Mouse (Mus musculus) left cerebral cortex, adult 9 months (tissue): Measurements from ENCODE around the gene Zic3.

Experiments
- DNase-seq, 2 experiments: peaks; one replicate each; pipeline ENCODE4 v3.0.0; 2022; ENCODE audit warnings: low spot score in 2 of 2

Gene Zic3

DNA sequence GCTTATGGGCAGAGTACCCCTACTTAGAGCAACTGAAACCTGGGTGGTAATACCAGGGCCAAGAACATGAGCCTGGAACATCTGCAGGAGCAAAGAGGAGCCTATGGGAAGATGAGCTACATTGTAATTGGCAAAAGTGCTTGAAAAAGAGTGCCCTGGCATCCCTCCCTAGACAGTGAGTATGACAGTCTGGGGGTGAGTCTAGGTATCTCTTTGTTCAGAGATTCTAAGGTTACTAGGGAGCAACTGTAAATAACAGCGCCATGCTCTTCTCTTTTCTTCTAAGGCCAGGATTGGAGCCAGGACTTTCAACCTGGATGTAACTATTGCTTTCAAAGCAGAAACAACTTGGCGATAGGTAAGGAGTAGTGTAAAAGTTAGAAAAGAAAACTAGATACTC lies at the start of gene Zic3:
TSS of gene Zic3 (plus strand) at position 301 of the 400 bp plus-strand sequence.
- DNase-seq, result no peak

DNA sequence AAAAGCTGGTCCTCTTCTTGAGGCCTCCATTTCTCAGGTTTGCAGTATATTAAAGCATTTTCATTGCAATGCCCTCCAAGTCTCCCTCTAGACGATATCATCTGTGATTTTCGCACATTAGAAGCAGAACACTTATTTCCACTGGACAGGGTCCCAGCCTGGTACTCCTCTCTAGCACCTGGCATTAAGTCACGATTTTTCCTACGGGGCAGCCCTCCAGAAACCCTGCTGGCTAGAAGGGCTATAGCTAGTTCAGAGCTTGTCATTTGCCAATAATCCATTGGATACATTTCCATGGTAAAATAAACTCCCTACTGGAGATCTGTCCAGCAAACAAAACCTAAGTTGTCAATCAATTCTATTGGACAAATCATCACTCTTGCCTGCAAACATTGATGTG lies 40.1 kb upstream of the Zic3 start:
- no peak for DNase-seq

DNA sequence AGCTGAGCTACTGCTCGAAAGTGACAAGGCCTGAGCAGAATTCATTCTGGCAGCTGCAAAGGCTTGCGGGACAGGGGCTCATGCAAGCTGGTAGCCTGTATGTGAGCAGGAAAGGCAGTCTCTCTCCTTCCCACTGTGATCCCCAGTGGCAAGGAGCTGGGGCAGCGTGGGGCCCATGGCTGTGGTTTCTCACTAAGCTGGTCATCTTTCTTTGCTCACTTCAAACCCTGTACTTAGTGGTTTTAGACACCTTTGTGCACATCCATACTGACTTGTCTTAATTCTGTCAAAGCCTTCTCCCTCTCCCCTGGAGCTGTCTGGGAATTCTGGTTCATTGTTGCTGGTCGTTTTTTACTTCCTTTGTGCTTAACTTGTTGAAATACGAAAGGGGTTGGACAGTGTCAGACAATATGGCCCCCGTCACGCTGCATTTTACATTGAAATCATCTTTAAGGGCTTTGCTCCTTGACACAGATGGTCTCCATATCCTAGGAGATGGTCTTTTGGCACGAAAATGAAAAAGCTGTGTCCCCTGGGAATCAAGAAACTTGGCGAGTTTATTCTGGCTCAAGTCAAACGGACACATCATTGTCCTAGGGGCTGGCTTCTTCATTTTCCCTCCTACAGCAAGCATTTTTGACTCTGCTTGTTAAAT lies 34.9 kb upstream of the Zic3 start:
- DNase-seq, result no peak

DNA sequence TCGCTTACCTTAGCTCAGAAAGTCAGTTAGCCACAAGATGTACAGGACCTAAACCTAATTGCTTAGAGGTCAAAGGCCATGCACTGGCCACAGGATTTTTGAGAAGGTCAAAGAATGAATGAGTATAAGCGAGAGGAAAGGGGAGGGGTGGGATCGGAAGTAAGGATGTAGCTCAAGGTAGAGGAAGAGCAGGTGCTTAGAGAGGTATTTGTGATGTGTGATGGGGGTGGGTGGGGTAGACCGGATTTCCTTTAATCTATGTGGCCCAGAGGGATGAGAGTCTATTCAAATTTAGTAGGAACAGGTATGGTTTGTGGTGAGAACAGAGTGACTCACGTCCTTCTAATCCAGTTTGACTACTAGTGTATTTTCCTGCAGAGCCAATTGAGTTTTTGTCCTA lies 9.1 kb upstream of the Zic3 start:
- DNase-seq, result no peak

DNA sequence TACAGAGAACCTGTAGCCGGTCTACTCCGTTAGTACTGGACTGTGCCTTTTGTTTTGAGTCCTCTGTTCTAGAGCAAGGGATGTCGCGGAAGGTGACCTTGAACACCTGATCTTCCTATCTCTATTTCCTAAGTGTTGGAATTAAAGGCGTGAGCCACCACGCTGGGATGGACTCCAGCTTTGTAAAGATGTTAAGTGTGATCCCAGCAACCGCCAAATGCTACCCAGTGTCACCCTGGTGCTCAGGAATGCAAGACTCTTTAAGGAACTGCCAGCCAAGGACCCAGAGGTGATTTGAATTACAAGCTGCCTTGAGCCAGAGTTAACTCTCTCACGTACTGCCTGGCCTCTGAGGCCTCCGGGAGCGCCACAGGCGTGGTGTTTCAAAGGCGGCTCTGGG lies 8.4 kb upstream of the Zic3 start:
- DNase-seq, result no peak

DNA sequence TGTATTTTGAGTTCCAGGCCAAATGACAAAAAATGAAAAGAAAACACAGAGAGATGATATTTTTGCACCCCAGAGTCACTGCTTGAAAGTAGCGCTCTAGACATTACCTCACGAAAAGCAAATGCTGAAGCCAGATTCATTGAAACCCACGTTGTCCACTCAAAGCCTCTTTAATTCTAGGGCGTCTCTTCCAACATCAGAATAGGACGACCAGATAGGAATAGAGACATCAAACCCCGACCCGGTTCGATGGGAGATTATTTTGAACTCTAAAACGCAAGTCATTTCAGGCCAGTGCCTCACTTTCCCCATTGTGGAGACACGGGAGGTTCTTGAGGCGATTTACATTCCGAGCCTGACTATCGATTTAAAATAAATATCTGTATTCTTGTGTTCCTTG lies 7.7 kb upstream of the Zic3 start:
- DNase-seq, result no peak

DNA sequence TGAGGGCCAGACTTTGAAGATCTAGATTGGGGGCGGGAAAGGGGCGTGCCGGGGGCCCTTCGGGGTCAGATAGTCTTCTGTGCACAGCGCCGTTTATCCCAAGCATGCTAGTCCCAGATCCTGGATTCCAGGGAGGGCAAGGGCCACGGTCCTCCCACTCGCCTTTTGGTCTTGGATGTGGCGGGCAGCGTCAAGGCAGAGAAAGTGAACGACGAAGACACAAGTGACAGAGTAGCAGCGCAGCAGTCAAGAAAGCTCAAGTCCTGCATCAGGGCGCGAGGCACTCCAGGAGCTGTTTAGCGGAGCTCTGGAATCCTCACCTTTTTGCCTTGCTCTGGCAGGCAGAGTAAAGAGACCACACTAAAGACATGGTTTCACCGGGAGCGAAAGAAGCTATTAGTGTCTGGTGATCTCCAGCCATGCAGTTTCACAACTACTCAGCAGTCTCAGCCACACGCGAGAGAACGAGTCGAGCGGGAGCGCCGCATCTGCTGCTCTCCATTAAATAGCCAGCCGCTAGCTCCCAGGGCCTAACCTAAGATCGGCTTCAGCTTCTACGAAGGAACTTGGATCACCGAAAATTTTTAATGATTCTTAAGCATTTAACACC lies 7.1 kb upstream of the Zic3 start:
- no peak for DNase-seq

DNA sequence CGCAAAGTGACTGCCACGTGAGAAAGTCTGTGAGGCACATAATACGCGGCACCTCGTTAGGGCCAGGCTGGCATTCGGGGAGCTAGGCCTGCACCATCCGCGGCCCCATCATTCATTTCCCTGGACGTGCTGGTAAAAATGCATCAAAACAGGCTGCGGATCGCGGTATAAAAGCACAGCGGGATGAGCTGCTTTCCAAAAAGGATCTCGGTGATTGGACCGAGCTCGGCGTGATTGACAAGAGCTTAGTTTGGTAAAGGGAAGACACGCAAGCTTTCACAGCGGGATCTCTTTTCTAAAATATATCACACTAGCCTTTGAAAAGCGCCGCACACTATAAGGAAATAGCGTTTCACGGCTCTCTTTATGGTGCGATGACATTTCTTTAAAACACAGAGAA lies 3.8 kb upstream of the Zic3 start:
- DNase-seq, result no peak

DNA sequence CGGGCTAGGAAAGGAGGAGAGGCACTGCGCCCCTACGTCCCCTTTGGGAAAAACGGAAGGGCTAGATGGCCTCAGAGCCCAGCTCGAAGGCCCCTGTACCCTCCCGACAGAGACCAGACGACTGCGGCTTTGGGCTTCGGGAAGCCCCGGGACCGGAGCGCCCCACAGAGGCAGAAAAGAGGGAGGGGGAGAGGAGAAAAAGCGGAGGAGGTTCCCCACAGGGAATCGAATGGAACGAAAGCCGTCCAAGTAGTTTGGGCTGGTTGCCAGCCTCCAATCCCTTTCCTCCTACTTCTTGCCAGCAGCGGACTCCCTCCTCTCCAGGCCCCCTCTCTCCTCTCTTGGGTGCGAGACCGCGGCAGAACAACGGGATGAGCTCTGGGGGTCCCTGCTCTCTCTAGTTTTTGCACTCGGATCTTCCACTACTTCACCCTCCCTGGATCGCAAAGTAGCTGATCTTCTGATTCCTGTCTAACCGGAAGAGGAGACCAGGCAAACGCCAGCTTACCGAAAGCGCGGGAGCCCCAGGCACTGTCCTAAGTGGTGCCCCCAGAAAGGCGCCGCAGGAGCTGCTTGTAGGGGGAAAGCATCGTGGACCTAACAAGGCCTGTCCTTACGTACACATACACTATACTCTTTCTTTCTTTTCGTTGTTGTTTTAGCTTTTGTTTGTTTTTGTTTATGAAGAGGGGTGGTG lies 3.1 kb upstream of the Zic3 start:
- DNase-seq, result no peak

DNA sequence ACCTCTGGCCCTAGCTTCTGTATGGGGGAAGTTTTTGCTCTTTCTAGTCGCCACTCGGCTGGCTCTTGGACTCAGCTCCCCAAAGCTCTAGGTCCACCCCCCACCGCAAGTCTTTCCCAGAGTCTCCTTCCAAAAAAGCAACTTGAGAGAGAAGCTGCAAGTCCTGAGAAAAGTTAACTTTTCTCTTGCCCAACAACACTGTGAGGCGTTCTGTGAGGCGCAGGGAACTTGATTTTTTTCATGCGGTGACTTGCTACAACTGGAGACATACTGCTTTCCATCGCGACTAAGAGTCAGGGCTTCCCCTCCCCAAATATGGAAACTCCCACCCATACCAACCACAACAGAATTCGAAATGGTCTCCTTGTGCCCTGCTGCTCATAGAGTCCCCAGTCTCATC lies 5.1 kb downstream of the Zic3 start:
- no peak for DNase-seq

DNA sequence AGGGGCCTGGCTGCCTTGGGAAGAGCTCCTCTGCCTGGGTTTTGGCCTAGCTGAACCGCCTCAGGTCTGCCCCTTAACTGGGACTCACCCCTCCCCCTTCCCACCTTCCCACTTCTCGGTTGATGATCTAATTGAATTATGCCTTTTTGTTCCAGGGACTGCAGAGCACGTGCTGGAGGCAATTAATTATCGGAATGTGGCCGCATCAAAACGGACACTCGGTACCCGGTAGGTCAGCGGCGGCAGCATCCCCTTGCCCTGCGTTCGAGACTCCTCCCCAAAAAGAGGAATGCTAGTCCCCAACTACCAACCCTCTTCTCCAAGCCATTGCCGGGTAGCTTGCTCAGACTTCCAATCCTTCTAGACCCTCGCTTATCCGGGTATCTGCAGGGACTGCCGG lies 5.6 kb downstream of the Zic3 start:
- no peak for DNase-seq

DNA sequence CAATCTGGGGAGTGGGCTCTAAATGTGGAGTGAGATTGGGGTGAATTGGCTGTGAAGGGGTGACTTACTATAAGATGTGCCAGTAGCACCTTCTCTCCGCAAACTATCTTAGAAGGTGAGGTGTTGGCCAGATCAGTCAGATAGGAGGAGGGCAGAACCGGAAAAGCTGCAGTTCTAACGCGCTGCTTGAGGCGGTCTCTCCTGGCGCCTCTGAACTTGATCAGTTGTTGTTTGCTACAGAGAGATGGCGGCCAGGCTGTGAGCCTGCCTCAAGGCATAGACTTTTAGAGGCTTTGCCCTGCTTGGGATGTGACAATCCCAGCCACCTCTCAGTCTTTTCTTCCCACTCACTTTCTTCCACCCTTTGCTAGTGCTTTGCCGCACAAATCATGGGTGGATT lies 6.4 kb downstream of the Zic3 start:
- no peak for DNase-seq

DNA sequence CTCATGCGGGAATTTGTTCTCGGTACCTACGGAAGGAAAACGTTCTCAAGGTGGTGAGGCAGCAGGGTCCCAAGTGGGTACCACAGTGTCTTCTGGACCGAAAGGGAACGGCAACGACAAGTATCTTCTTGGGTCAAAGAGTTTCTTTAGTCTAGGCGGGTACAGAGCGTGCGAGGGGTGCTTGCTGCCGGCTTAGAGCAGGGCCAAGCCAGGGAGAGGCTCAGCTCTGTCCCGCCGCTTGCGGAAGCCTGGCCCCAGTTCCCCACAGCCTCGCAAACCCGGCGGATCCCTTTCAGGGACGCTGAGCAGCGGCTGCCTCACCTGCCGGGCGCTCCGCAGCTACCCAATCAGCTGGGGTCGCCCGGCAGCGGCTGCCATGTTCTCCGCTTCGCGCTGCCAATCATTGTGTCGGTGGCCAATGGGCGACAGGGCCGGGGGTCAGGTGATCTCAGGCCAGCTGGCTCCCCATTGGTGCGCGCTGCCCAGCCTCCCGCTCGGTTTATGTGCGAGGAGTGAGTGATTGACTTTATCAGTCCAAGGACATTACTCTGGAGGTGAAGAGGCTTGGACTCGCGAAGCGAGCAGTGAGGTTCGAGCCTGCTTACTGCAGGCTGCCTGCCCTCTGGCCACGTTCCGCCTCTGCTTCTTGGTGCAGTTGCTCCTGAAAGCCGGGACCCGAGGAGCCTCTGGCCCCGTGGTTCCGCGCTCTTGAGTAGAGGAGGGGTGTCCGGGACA lies 7.8 kb downstream of the Zic3 start:
- no peak for DNase-seq

DNA sequence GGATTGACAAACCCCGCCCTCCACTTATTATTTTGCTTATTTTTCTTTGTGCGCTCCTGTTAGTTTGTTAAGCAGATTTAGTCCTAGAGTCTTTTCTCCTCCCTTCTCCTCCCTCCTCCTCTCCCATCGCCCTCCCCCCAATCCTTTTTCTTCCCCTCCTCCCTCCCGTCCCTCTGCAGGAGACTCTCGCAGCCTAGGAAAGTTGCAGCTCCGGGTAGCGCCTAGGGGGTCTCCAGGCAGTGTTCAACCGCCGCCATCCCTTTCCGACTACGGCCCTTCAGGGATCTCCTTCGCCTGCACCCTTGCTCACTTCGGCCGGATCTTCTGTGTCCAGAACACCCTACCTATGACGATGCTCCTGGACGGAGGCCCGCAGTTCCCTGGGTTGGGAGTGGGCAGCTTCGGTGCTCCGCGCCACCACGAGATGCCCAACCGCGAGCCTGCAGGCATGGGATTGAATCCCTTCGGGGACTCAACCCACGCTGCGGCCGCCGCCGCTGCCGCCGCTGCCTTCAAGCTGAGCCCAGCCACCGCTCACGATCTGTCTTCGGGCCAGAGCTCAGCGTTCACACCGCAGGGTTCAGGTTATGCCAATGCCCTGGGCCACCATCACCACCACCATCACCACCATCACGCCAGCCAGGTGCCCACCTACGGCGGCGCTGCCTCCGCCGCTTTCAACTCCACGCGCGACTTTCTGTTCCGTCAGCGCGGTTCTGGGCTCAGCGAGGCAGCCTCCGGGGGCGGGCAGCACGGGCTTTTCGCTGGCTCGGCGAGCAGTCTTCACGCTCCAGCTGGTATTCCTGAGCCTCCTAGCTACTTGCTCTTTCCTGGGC lies 8.6 kb downstream of the Zic3 start:
- peak in 1 of 2 experiments; percentile 13 for DNase-seq

DNA sequence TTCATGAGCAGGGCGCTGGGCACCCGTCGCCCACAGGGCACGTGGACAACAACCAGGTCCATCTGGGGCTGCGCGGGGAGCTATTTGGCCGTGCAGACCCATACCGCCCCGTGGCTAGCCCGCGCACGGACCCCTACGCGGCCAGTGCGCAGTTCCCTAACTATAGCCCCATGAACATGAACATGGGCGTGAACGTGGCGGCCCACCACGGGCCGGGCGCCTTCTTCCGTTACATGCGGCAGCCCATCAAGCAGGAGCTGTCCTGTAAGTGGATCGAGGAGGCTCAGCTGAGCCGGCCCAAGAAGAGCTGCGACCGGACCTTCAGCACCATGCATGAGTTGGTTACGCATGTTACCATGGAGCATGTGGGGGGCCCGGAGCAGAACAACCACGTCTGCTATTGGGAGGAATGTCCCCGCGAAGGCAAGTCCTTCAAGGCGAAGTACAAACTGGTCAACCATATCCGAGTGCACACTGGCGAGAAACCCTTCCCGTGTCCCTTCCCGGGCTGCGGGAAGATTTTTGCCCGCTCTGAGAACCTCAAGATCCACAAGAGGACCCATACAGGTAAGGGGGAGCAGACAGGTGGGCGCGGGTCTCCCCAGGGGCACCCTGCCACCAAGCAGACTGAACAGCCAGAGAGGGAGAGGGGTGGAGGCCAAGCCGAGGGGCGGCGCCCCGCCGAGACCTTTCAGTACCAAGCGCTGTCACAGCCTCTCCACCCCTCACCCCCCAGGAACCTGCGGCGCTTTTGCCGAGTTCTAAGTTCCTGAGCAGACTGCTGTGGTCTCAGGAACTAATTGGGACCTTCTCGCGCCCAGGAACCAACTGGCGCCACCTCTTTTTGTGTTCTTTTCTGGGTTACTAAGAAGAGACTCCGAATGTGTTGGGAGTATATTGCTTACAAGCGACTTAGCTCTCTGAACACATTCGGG lies 9.4 kb downstream of the Zic3 start:
- DNase-seq, result no peak

DNA sequence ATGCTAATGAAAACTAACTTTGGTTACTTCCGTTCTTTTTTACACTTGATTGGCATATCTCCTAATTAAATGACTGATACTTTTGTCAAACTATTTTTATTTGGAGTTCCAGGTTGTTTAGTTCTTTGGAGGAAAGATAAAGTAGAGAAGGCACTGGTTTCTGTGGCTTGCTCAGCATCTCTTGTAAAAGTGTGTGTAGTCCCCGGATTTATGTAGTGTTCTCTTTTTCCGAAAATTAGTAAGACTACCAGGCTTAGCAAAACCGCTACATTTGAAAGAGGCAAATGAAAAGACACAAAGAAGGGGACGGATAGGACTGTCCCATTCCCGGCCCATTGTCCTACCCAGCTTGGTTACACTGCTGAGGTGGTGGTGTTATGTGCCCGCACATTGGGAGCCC lies 10.1 kb downstream of the Zic3 start:
- no peak for DNase-seq

DNA sequence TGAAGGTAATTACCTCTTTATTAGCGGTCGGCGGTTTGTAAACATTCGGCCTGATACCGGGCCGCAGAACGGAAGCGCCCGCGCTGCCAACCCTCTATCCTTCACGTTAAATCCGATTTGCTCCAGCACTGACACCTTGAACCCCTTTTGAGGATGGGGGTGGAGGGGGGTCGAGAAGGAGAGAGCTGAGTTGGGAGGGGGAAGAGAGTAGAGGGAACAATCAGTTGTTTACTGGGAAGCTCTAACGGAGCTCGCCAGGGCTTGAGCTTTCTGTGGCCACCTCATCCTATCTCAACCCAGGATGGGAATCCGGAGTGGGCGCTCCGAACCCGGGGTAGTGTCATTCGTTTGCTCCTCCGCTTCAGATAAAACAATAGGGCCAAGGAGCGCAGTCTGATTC lies 11.0 kb downstream of the Zic3 start:
- DNase-seq, result no peak

DNA sequence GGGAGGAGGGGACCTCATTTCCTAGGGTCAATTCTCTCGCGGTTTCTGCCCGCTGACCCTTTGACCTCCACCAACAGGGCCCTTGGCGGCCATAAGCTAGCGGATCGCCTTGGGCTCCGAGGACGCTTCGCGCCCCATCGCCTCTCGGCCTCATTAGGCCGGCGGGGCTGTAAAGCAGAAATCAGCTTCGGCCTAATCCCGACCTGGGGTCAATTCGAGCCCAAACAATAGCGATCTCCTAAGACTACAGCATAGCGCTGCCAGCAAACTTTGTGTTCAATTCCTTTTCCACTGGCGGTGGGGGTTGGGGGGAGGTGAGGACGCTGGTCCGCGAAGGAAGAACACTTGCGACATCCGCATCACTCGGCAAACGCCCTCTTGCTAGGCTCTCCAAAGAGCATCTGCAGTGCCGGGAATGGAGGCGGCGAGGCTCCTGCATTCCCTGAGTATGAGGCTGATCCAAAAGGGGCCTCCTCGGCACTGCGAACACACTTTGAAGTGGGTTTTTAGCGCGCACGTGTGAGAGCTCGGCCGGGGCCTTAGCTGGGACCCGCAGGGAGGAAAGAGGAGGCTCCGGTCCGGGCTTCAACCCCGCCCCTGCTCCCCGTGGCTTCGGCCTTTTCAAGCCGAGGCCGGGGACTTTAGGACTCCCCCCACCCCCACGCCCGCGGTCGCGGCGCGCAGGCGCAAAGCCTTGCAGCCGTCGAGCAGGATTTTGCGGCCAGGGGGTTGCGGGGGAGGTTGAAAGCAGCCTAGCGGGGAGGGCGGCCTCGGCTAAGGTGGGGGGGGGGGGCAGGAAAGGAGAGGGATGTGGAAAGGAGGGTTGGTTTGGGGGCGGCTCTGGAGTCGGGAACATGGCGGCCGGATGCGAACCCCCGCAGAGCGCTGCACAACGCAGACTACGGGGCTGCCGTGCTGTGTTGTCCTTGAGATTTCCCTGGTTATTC lies 15.8 kb downstream of the Zic3 start:
- no peak for DNase-seq

DNA sequence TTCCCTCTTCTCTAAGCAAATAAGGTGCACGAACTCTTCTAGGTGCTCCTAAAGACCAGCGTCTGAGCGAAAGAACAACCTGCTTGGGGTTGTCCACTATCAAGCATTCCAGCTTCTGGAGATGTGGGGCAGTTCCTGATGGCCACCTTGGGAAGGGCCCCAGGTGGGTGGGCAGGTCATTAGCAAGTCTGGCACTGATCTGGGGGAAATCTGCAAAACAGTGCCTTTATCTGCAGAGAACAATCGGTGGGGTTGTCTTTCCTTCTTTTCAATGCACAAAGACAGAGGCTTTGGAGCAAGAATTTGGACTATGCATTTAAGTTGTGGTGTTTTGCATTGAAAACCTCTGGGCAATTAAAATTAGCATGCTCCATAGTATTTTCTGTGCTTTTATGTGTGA lies 17.2 kb downstream of the Zic3 start:
- no peak for DNase-seq

DNA sequence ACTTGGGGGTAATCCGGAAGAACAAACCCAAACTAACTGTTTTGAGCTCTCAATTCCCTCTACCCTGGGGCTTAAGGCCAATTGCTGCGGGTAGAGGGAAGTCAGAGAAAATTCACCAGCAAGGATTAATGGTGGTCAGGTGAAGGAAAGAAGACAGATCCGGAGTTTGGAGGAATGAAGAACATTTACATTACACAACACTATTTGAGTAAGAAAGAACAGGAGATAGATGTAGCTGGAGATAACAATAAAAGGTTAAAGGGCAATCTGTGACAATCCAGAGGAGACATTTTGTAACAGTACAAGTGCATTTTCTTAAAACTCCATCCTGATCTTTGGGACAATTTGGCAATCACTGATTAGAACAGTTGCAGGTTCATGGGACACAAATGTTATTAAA lies 19.4 kb downstream of the Zic3 start:
- DNase-seq, result no peak
